Mouse (Mus musculus) ES-Bruce4 (cell line): ENCODE results near the gene Mtm1. TPM values are rescaled to one million over a fixed set of nuclear protein-coding genes. Genes with fewer than 3 reads are reported as not detected.

ENCODE experiments used
- H3K27ac ChIP-seq: 2 replicates; pipeline ENCODE4 v1.5.1; 2012; ENCODE audit warnings: low read length, inconsistent platforms; ENCODE audit not compliant: insufficient read depth
- H3K27me3 ChIP-seq: 2 replicates; pipeline ENCODE4 v1.6.1; 2012; ENCODE audit warnings: mild to moderate bottlenecking, low read length, inconsistent platforms; ENCODE audit not compliant: control insufficient read depth, poor library complexity, insufficient read depth, severe bottlenecking
- H3K36me3 ChIP-seq: 2 replicates; pipeline ENCODE4 v1.6.1; 2012; ENCODE audit warnings: inconsistent platforms, mild to moderate bottlenecking, low read length, moderate library complexity; ENCODE audit not compliant: control insufficient read depth, poor library complexity, insufficient read depth, severe bottlenecking
- H3K4me1 ChIP-seq: one replicate; pipeline ENCODE4 v1.8.1; 2011; ENCODE audit warnings: low read length; ENCODE audit not compliant: control insufficient read depth, insufficient read depth
- H3K4me3 ChIP-seq: 2 replicates; pipeline ENCODE4 v1.5.1; 2011; ENCODE audit warnings: low read depth, mild to moderate bottlenecking, low read length
- H3K9ac ChIP-seq: 2 replicates; pipeline ENCODE4 v1.6.1; 2012; ENCODE audit warnings: low read depth, mild to moderate bottlenecking, inconsistent platforms; ENCODE audit not compliant: poor library complexity, severe bottlenecking
- H3K9me3 ChIP-seq: replicated peaks from 2 replicates; pipeline ENCODE4 v1.6.1; 2012; ENCODE audit warnings: mild to moderate bottlenecking, low read length, inconsistent platforms; ENCODE audit not compliant: control insufficient read depth, poor library complexity, insufficient read depth, severe bottlenecking
- CTCF ChIP-seq: IDR thresholded peaks from one replicate; pipeline ENCODE4 v1.8.1; 2011; ENCODE audit warnings: low read depth, low read length
- EP300 ChIP-seq: IDR thresholded peaks from 2 replicates; pipeline ENCODE4 v1.6.1; 2011; ENCODE audit warnings: low read depth, low read length; ENCODE audit not compliant: insufficient read depth
- POLR2A ChIP-seq: IDR thresholded peaks from one replicate; pipeline ENCODE4 v1.8.1; 2011; ENCODE audit warnings: low read length; ENCODE audit not compliant: insufficient read depth
- polyA plus RNA-seq: library from polyadenylated mRNA; stranded (reverse); fragments of >200 nt; gene quantifications from 2 replicates; pipeline ENCODE4 v1.2.4, GENCODE M21; 2011; ENCODE audit warnings: low read depth; ENCODE audit not compliant: missing spikeins, insufficient read depth, insufficient read length

Mtm1 gene
- polyA plus RNA-seq, 1 experiment, result 9.7 TPM

- no peaks in the 10 kb centered on the region for H3K4me1 ChIP-seq
- no peaks in the 10 kb centered on the region for H3K9me3 ChIP-seq
- H3K4me3 ChIP-seq, result no peak overlapping the region
- H3K27ac ChIP-seq, result no peak overlapping the region
- no peaks in the 10 kb centered on the region for H3K36me3 ChIP-seq
- H3K27me3 ChIP-seq, result no peaks in the 10 kb centered on the region
- no peak for TF ChIP-seq POLR2A
- TF ChIP-seq CTCF, result no peak
- no peak for TF ChIP-seq EP300
- H3K9ac ChIP-seq, result no peak overlapping the region
Measured at GRCm38 (mm10) chrX:71206595-71206994, 4.0 kb upstream of the Mtm1 start.

DNA sequence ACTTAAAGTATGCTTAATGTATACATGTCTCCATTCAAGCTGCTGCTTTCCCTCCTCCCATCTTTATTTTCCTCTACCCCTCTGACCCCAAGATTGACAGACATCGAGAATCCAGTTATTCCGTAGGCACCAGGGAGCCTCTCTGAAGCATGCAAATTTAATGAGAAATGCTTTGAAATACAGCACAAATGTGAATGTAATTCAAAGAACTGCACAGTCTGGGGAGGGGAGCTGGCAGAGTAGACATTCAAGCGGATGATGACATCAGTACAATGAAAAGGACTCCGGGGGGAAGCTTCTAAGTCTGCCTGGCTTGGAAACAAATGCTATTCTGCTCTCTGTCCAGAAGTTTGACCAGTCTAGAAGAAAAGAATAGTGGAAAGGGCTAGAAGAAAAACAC, 2.3 kb downstream of the Mtm1 start:
- no peak overlapping the region for H3K27ac ChIP-seq
- no peaks in the 10 kb centered on the region for H3K4me1 ChIP-seq
- no peak overlapping the region for H3K9ac ChIP-seq
- H3K9me3 ChIP-seq, result no peaks in the 10 kb centered on the region
- H3K27me3 ChIP-seq, result no peaks in the 10 kb centered on the region
- no peak overlapping the region for H3K4me3 ChIP-seq
- H3K36me3 ChIP-seq, result no peaks in the 10 kb centered on the region
- no peak for TF ChIP-seq POLR2A
- TF ChIP-seq EP300, result no peak
- TF ChIP-seq CTCF, result no peak

DNA sequence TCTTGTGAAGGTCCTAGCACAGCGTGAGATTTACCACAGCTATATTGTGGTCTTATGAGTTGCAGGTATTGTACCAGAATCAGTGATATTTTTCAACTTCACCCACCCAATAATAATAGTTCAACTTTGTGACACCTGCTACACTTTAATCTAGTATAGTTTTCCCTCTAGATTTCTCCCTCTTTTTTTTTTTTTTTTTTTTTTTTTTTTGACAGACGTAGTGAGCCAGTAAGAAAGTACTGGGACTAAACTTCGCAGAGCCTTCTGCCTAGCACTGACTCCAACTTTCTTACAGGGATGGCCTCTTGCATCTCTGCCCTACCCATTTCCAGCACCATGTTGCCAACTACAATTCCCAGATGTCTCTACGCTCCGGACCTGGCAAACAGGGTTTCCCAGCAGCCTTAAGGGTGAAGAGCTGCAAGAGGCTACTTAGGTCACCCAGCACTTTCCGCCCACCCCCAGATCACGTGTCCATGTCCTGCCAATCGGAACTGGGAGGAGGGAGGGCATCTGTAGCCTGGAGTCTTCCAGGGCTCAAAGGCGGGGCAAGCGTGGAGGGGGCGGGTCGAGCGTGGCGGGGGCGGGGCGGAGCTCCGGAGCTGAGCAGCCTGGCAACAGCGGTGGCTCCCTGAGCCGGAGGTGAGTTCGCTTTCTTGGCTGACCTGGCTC, 4.0 kb downstream of the Mtm1 start:
- H3K27ac ChIP-seq, result no peak overlapping the region
- no peaks in the 10 kb centered on the region for H3K27me3 ChIP-seq
- H3K36me3 ChIP-seq, result no peaks in the 10 kb centered on the region
- H3K4me3 ChIP-seq, result peak overlapping the region; percentile 66
- H3K4me1 ChIP-seq, result no peaks in the 10 kb centered on the region
- no peak overlapping the region; the same call in 1 of the 2 replicates for H3K9ac ChIP-seq
- H3K9me3 ChIP-seq, result no peaks in the 10 kb centered on the region
- TF ChIP-seq EP300, result no peak
- no peak for TF ChIP-seq POLR2A
- TF ChIP-seq CTCF, result no peak

DNA sequence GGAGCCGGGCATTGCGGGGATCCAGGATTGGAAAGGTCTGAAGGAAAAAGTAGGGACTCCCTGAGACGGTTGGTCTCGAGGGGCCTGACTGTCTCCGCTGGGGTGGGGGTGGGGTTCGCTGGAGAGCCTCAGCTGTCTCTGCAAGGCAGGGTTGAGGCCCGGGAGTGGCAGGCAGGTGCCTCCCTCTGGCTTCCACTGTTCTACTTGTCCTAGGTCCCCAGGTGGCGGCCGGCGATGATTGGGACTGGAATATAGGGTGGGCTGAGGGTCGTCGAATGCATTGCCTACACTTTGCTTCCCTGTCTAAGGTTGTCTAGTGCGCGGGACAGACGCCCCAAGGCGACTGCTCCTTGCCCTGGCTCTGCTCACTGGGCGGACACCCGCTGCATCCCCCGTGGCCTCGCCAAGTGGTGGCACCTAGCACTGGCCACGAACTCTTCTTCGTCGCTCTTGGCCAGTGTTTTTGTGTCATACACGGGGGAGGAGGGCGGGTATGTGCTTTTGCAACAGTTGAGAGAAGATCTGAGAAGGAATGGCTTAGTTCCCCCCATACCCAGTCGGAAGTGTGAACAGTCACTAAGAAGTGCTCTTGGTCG, 4.6 kb downstream of the Mtm1 start:
- Histone ChIP-seq H3K27ac (no peak overlapping the region), H3K36me3 (no peaks in the 10 kb centered on the region), H3K9me3 (no peaks in the 10 kb centered on the region), H3K9ac (no peak overlapping the region; the same call in 1 of the 2 replicates), H3K27me3 (no peaks in the 10 kb centered on the region), H3K4me3 (peak overlapping the region; percentile 66), H3K4me1 (no peaks in the 10 kb centered on the region)
- TF ChIP-seq POLR2A (no peak), CTCF (no peak), EP300 (no peak)

DNA sequence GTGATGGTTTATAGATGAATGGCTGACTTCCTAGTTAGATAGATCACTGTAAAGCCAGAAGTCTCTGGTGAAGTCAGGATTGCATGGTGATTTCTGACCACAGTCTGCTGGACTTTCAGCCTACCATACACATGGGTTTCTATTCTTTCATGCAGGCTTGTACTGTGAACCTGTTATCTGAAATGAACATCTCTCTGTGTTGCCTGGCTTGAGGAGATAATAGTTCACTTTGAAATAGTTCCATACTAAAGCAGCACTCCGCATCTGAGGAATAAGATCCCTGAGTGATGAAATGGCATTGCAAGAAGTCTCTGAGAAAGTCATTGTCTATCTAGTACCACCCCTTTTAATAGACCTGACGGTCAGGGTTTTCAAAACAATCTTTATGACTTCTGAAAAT, 6.3 kb downstream of the Mtm1 start:
- no peak overlapping the region for H3K4me3 ChIP-seq
- no peaks in the 10 kb centered on the region for H3K36me3 ChIP-seq
- H3K9ac ChIP-seq, result no peak overlapping the region
- no peak overlapping the region for H3K27ac ChIP-seq
- H3K27me3 ChIP-seq, result no peaks in the 10 kb centered on the region
- no peak for TF ChIP-seq CTCF
- no peaks in the 10 kb centered on the region for H3K9me3 ChIP-seq
- peaks cover 2% of the 10 kb centered on the region for H3K4me1 ChIP-seq

DNA sequence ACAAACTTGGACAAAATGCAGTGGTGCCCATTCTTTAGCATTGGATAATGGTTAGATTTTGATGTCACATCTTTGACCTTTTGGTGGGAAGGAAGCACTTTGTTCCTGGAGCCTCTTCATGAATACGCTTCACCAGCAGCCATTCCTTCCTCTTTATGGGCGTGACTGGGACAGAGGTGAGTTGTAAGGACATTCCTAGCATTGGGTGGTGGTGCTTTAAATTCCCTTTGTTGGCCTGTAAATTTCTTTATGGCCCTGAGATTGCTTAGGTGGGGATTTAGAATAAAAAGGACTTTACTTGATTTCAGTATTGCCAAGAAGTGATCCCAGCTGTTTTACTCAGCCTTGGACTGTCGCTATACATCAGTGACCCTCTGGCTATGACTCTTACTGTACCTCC, 8.3 kb downstream of the Mtm1 start:
- Histone ChIP-seq H3K27ac (peak overlapping the region; percentile 82), H3K4me3 (no peak overlapping the region), H3K9me3 (no peaks in the 10 kb centered on the region), H3K27me3 (no peaks in the 10 kb centered on the region), H3K36me3 (no peaks in the 10 kb centered on the region), H3K4me1 (peaks cover 2% of the 10 kb centered on the region), H3K9ac (no peak overlapping the region)
- TF ChIP-seq POLR2A (no peak), CTCF (no peak), EP300 (no peak)
